Mouse (Mus musculus): ENCODE measurements around the gene Prpf6. TPM values are rescaled to one million over a fixed set of nuclear protein-coding genes. Genes with fewer than 3 reads are reported as not detected.
A peak's percentile ranks its signal among the peaks of the same experiment; 100 is the strongest.

The Prpf6 gene
- polyA plus RNA-seq, 1 experiment from 2014 or later = 75.2 TPM

- Histone ChIP-seq H3K4me1 (ENCODE audit: insufficient read depth, low read length) (no peaks in the 10 kb centered on the region), H3K9me3 (ENCODE audit: low read length) (no peaks in the 10 kb centered on the region), H3K9ac (replicated peaks; ENCODE audit: low read length) (no peak overlapping the region), H3K4me3 (ENCODE audit: low read length) (no peak overlapping the region), H3K4me2 (replicated peaks; ENCODE audit: low read depth, low read length) (no peak overlapping the region), H3K36me3 (ENCODE audit: insufficient read depth, low read length) (peaks cover 13% of the 10 kb centered on the region), H3K27ac (ENCODE audit: low read length) (no peak overlapping the region), H3K27me3 (ENCODE audit: insufficient read depth, low read length) (no peaks in the 10 kb centered on the region)
- ATAC-seq (ENCODE audit: low FRiP score, low TSS enrichment) = no peak
- 61% methylated on average over 6 of the region's 6 CpGs for WGBS
Measured at GRCm38 (mm10) chr2:181570921-181571595, 20.6 kb upstream of the Prpf6 start.

GRCm38 (mm10) chr2:181571941-181572670 is 19.6 kb upstream of the Prpf6 start:
- H3K9me3 ChIP-seq (ENCODE audit: low read length) = no peaks in the 10 kb centered on the region
- no peak overlapping the region for H3K4me3 ChIP-seq (ENCODE audit: low read length)
- WGBS = 90% methylated on average over 11 of the region's 11 CpGs
- no peak overlapping the region for H3K4me2 ChIP-seq (replicated peaks; ENCODE audit: low read depth, low read length)
- no peaks in the 10 kb centered on the region for H3K27me3 ChIP-seq (ENCODE audit: insufficient read depth, low read length)
- H3K9ac ChIP-seq (replicated peaks; ENCODE audit: low read length) = no peak overlapping the region
- 0 out of 2 replicates have a peak, but pooled peaks cover under 1% of the 10 kb centered on the region for H3K4me1 ChIP-seq (ENCODE audit: insufficient read depth, low read length)
- no peak overlapping the region for H3K27ac ChIP-seq (ENCODE audit: low read length)
- peaks cover 13% of the 10 kb centered on the region for H3K36me3 ChIP-seq (ENCODE audit: insufficient read depth, low read length)
- no peak for ATAC-seq (ENCODE audit: low FRiP score, low TSS enrichment)

DNA sequence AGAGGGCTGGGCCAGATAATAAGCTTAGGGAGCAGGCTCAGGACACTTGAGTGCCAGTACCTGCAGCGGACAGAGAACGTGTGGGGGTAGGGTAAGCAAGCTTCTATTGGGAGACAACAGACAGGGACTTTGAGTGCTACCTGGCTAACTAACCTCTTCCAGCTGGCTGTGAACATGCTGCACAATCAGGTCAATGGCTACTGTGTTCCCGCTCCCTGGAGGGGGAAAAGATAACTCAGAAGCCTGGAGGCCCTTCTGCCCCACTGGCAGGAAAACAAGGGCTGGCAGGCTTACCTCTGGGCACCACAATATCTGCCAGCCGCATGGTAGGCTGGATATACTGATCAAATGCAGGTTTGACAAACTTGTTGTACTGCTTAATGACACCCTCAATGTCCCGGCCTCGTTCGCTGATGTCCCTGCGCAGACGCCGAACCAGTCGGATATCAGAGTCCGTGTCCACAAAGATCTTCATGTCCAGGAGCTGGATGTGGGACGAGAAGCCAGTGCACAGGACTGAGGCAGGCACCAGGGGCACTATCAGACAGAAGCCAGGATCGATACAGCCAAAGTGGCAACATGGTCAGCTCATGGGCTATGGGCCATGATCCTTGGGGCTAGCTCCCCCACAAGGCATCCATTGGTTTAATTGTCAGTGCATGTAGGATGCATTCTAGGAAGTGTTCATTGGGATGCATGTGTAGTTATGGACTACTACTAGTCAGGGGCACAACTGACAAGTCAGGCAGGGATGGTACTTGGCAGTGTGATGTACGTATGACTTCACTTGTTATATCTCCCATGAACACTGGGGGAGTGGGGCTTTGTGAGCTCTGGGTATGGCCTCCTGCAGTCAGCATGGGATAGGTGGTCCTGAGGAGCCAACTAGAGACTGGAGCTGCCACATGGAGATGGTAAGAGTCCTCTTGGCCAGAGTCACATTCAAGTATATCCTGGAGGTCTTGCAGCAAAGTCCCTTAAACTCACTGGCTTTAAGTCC is 18.4 kb upstream of the Prpf6 start:
- Histone ChIP-seq H3K4me1 (ENCODE audit: insufficient read depth, low read length) (peaks cover 8% of the 10 kb centered on the region), H3K27me3 (ENCODE audit: insufficient read depth, low read length) (no peaks in the 10 kb centered on the region), H3K9me3 (ENCODE audit: low read length) (no peaks in the 10 kb centered on the region), H3K27ac (ENCODE audit: low read length) (no peak overlapping the region), H3K4me2 (replicated peaks; ENCODE audit: low read depth, low read length) (no peak overlapping the region), H3K9ac (replicated peaks; ENCODE audit: low read length) (no peak overlapping the region), H3K4me3 (ENCODE audit: low read length) (no peak overlapping the region), H3K36me3 (ENCODE audit: insufficient read depth, low read length) (peaks cover 13% of the 10 kb centered on the region)
- no peak for ATAC-seq (ENCODE audit: low FRiP score, low TSS enrichment)
- WGBS = 94% methylated on average over 15 of the region's 15 CpGs

DNA sequence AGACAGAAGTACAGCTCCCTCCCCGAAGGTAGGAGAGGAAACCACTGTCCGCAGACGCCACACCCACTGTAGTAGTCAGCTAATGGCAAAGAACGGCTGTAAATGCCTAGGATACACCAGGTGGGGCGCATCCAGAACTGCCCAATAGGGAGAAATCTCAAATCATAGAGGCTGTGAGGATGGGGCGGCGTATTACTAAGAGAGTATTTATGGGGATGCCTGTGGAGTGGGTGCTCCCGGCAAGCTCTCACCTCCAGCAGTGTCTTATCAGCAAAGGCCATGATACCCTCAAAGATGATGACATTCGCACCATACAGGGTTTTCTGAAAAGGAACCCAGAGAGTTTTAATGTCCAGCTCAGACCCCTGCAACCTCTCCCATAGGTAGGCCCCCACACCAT is 17.7 kb upstream of the Prpf6 start:
- Histone ChIP-seq H3K27me3 (ENCODE audit: insufficient read depth, low read length) (no peaks in the 10 kb centered on the region), H3K36me3 (ENCODE audit: insufficient read depth, low read length) (peaks cover 13% of the 10 kb centered on the region), H3K4me2 (replicated peaks; ENCODE audit: low read depth, low read length) (no peak overlapping the region), H3K27ac (ENCODE audit: low read length) (no peak overlapping the region), H3K4me3 (ENCODE audit: low read length) (no peak overlapping the region), H3K9me3 (ENCODE audit: low read length) (no peaks in the 10 kb centered on the region), H3K4me1 (ENCODE audit: insufficient read depth, low read length) (peaks cover 11% of the 10 kb centered on the region), H3K9ac (replicated peaks; ENCODE audit: low read length) (no peak overlapping the region)
- no peak for ATAC-seq (ENCODE audit: low FRiP score, low TSS enrichment)
- 94% methylated on average over 9 of the region's 9 CpGs for WGBS

GRCm38 (mm10) chr2:181574921-181575545 is 16.6 kb upstream of the Prpf6 start:
- 91% methylated on average over 7 of the region's 7 CpGs for WGBS
- H3K4me3 ChIP-seq (ENCODE audit: low read length) = no peak overlapping the region

GRCm38 (mm10) chr2:181576613-181577012 is 15.1 kb upstream of the Prpf6 start:
- WGBS = 84% methylated on average over 2 of the region's 2 CpGs
- Histone ChIP-seq H3K36me3 (ENCODE audit: insufficient read depth, low read length) (peaks cover 13% of the 10 kb centered on the region), H3K9ac (replicated peaks; ENCODE audit: low read length) (no peak overlapping the region), H3K27ac (ENCODE audit: low read length) (no peak overlapping the region), H3K4me2 (replicated peaks; ENCODE audit: low read depth, low read length) (no peak overlapping the region), H3K9me3 (ENCODE audit: low read length) (no peaks in the 10 kb centered on the region), H3K4me1 (ENCODE audit: insufficient read depth, low read length) (peaks cover 30% of the 10 kb centered on the region), H3K4me3 (ENCODE audit: low read length) (no peak overlapping the region), H3K27me3 (ENCODE audit: insufficient read depth, low read length) (no peaks in the 10 kb centered on the region)
- no peak for ATAC-seq (ENCODE audit: low FRiP score, low TSS enrichment)

More at GRCm38 (mm10) chr2:181574921-181575545, 16.6 kb upstream of the Prpf6 start:
- ATAC-seq (ENCODE audit: low FRiP score, low TSS enrichment) = no peak
- Histone ChIP-seq H3K4me1 (ENCODE audit: insufficient read depth, low read length) (peaks cover 22% of the 10 kb centered on the region), H3K27me3 (ENCODE audit: insufficient read depth, low read length) (no peaks in the 10 kb centered on the region), H3K4me2 (replicated peaks; ENCODE audit: low read depth, low read length) (no peak overlapping the region), H3K9ac (replicated peaks; ENCODE audit: low read length) (no peak overlapping the region), H3K36me3 (ENCODE audit: insufficient read depth, low read length) (peaks cover 13% of the 10 kb centered on the region), H3K27ac (ENCODE audit: low read length) (no peak overlapping the region), H3K9me3 (ENCODE audit: low read length) (no peaks in the 10 kb centered on the region)

DNA sequence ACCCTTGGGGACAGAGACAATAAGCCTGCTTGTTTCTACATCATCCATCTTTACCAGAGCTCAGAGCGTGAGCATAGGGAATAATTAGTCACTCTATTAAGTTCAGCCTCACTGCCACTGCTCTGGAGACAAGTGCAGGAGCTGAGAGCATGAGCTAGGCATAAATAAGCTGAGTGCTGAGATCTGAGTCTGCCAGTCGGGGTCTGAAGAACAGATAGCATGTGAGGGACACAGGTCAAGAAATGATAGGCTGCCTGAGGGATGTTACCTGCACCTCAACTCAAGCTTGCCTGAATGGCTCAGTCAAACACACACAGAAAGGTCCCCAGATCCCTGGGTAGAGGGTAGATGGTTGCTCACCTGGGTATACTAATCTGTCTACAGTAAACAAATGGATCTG is 14.5 kb upstream of the Prpf6 start:
- Histone ChIP-seq H3K9me3 (ENCODE audit: low read length) (no peaks in the 10 kb centered on the region), H3K36me3 (ENCODE audit: insufficient read depth, low read length) (peaks cover 13% of the 10 kb centered on the region), H3K4me2 (replicated peaks; ENCODE audit: low read depth, low read length) (no peak overlapping the region), H3K4me3 (ENCODE audit: low read length) (no peak overlapping the region), H3K4me1 (ENCODE audit: insufficient read depth, low read length) (peaks cover 33% of the 10 kb centered on the region), H3K27me3 (ENCODE audit: insufficient read depth, low read length) (no peaks in the 10 kb centered on the region), H3K27ac (ENCODE audit: low read length) (no peak overlapping the region), H3K9ac (replicated peaks; ENCODE audit: low read length) (no peak overlapping the region)
- ATAC-seq (ENCODE audit: low FRiP score, low TSS enrichment) = no peak
- WGBS = 54% methylated on average over 2 of the region's 2 CpGs

DNA sequence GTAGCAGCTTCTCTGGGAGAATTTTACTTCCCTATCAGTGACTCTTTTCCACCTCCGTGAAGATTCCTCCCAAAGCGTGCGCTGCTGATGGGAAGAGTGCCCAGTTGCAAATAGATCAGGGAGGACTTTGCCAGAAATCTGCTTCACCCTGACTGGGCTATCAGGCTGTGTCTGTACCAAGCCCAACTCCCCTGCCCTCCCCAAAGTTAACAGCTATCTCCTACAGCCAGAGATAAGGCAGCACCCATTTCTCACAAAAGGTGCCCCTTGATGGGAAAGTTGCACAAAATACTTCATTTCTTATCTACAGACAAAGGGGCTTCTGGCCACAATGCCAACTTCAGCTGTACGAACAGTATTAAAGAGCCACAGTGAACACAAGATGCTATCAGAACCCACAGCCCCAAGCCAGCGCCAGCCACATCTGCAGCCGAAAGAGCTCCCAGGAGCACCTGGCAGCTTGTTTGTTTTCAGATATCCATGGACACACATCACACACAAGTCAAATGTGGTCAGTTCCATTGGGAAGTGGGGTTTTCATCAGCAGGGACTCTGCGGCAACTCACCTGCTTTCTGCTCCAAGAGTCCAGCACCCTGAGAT is 13.6 kb upstream of the Prpf6 start:
- 0 out of 2 replicates have a peak overlapping the region, but pooled peaks have one; percentile 11 for H3K9ac ChIP-seq (replicated peaks; ENCODE audit: low read length)

More for the DNA sequence above, 13.6 kb upstream of the Prpf6 start:
- Histone ChIP-seq H3K4me3 (ENCODE audit: low read length) (no peak overlapping the region), H3K4me2 (replicated peaks; ENCODE audit: low read depth, low read length) (no peak overlapping the region), H3K9me3 (ENCODE audit: low read length) (no peaks in the 10 kb centered on the region), H3K27ac (ENCODE audit: low read length) (no peak overlapping the region), H3K36me3 (ENCODE audit: insufficient read depth, low read length) (peaks cover 6% of the 10 kb centered on the region), H3K27me3 (ENCODE audit: insufficient read depth, low read length) (no peaks in the 10 kb centered on the region), H3K4me1 (ENCODE audit: insufficient read depth, low read length) (peaks cover 35% of the 10 kb centered on the region)
- WGBS = 74% methylated on average over 7 of the region's 7 CpGs
- ATAC-seq (ENCODE audit: low FRiP score, low TSS enrichment) = no peak
